Mouse (Mus musculus): ENCODE measurements at regions not wholly inside any gene's neighbourhood (a gene's known extent, or its start where the extent isn't known, plus 50 kb on each side); places are given as distances from the start of the nearest gene placed in this dataset.
"Not testable (repeated sequence)": the region's sequence is repeated elsewhere in the genome, so short reads cannot be mapped to it uniquely, and the experiment has no call there.

- H3K4me3 ChIP-seq (replicated peaks; ENCODE audit: low read length): no peak overlapping the region
- no peaks in the 10 kb centered on the region for H3K27me3 ChIP-seq (ENCODE audit: control insufficient read depth, insufficient read depth, low read length)
- ATAC-seq (ENCODE audit: insufficient read depth, low FRiP score): peak; percentile 81
- H3K4me1 ChIP-seq (ENCODE audit: control insufficient read depth, insufficient read depth, low read length): peaks cover 11% of the 10 kb centered on the region
- H3K9ac ChIP-seq (ENCODE audit: low read length): 0 out of 2 replicates have a peak overlapping the region, but pooled peaks have one; percentile 24
- no peaks in the 10 kb centered on the region for H3K9me3 ChIP-seq (replicated peaks; ENCODE audit: control insufficient read depth, low read length)
- no peak overlapping the region for H3K4me2 ChIP-seq (ENCODE audit: low read depth, low read length)
- H3K36me3 ChIP-seq (ENCODE audit: control insufficient read depth, insufficient read depth, low read length): no peaks in the 10 kb centered on the region
- WGBS: 15% methylated on average over 8 of the region's 8 CpGs
- H3K27ac ChIP-seq (ENCODE audit: low read length): peak overlapping the region; percentile 78
Observed at GRCm38 (mm10) chr5:64587895-64588738, 215.1 kb upstream of the Klf3 start.

GRCm38 (mm10) chr5:64588768-64589167 lies 214.4 kb upstream of the Klf3 start:
- not testable (repeated sequence) for H3K9me3 ChIP-seq (replicated peaks; ENCODE audit: control insufficient read depth, low read length); H3K4me2 ChIP-seq (ENCODE audit: low read depth, low read length); H3K9ac ChIP-seq (ENCODE audit: low read length); H3K36me3 ChIP-seq (ENCODE audit: control insufficient read depth, insufficient read depth, low read length); H3K27me3 ChIP-seq (ENCODE audit: control insufficient read depth, insufficient read depth, low read length); H3K4me3 ChIP-seq (replicated peaks; ENCODE audit: low read length); ATAC-seq (ENCODE audit: insufficient read depth, low FRiP score)
- WGBS: 95% methylated on average over 8 of the region's 8 CpGs
- peak overlapping the region; percentile 78; the same call in 1 of the 2 replicates for H3K27ac ChIP-seq (ENCODE audit: low read length)
- H3K4me1 ChIP-seq (ENCODE audit: control insufficient read depth, insufficient read depth, low read length): peaks cover 11% of the 10 kb centered on the region

- Histone ChIP-seq H3K27me3 (ENCODE audit: control insufficient read depth, insufficient read depth, low read length) (no peaks in the 10 kb centered on the region), H3K4me2 (ENCODE audit: low read depth, low read length) (no peak overlapping the region), H3K36me3 (ENCODE audit: control insufficient read depth, insufficient read depth, low read length) (no peaks in the 10 kb centered on the region), H3K4me1 (ENCODE audit: control insufficient read depth, insufficient read depth, low read length) (peaks cover 11% of the 10 kb centered on the region), H3K27ac (ENCODE audit: low read length) (no peak overlapping the region), H3K9me3 (replicated peaks; ENCODE audit: control insufficient read depth, low read length) (no peaks in the 10 kb centered on the region), H3K4me3 (replicated peaks; ENCODE audit: low read length) (no peak overlapping the region), H3K9ac (ENCODE audit: low read length) (no peak overlapping the region)
- 81% methylated on average over 5 of the region's 5 CpGs for WGBS
- no peak for ATAC-seq (ENCODE audit: insufficient read depth, low FRiP score)
Observed at GRCm38 (mm10) chr5:64590036-64590435, 213.2 kb upstream of the Klf3 start.

- no peaks in the 10 kb centered on the region for H3K27me3 ChIP-seq (ENCODE audit: control insufficient read depth, insufficient read depth, low read length)
- 77% methylated on average over 1 of the region's 1 CpGs for WGBS
- H3K9me3 ChIP-seq (replicated peaks; ENCODE audit: control insufficient read depth, low read length): no peaks in the 10 kb centered on the region
- H3K4me2 ChIP-seq (ENCODE audit: low read depth, low read length): no peak overlapping the region
- ATAC-seq (ENCODE audit: insufficient read depth, low FRiP score): 0 out of 2 replicates have a peak, but pooled peaks have one; percentile 35
- H3K36me3 ChIP-seq (ENCODE audit: control insufficient read depth, insufficient read depth, low read length): no peaks in the 10 kb centered on the region
- H3K27ac ChIP-seq (ENCODE audit: low read length): no peak overlapping the region
- H3K9ac ChIP-seq (ENCODE audit: low read length): no peak overlapping the region
- H3K4me1 ChIP-seq (ENCODE audit: control insufficient read depth, insufficient read depth, low read length): peaks cover 11% of the 10 kb centered on the region
- H3K4me3 ChIP-seq (replicated peaks; ENCODE audit: low read length): no peak overlapping the region
Observed at GRCm38 (mm10) chr5:64590747-64591146, 212.4 kb upstream of the Klf3 start.

GRCm38 (mm10) chr5:64591792-64592191 lies 211.4 kb upstream of the Klf3 start:
- H3K9ac ChIP-seq (ENCODE audit: low read length): no peak overlapping the region
- no peaks in the 10 kb centered on the region for H3K27me3 ChIP-seq (ENCODE audit: control insufficient read depth, insufficient read depth, low read length)
- H3K4me3 ChIP-seq (replicated peaks; ENCODE audit: low read length): no peak overlapping the region
- H3K4me2 ChIP-seq (ENCODE audit: low read depth, low read length): no peak overlapping the region
- peaks cover 11% of the 10 kb centered on the region for H3K4me1 ChIP-seq (ENCODE audit: control insufficient read depth, insufficient read depth, low read length)
- H3K36me3 ChIP-seq (ENCODE audit: control insufficient read depth, insufficient read depth, low read length): no peaks in the 10 kb centered on the region
- no peaks in the 10 kb centered on the region for H3K9me3 ChIP-seq (replicated peaks; ENCODE audit: control insufficient read depth, low read length)
- no peak for ATAC-seq (ENCODE audit: insufficient read depth, low FRiP score)
- no peak overlapping the region for H3K27ac ChIP-seq (ENCODE audit: low read length)
- WGBS: 96% methylated on average over 2 of the region's 2 CpGs

GRCm38 (mm10) chr5:64595220-64595619 lies 208.0 kb upstream of the Klf3 start:
- Histone ChIP-seq H3K9me3 (replicated peaks; ENCODE audit: control insufficient read depth, low read length) (no peaks in the 10 kb centered on the region), H3K4me2 (ENCODE audit: low read depth, low read length) (no peak overlapping the region), H3K4me3 (replicated peaks; ENCODE audit: low read length) (no peak overlapping the region), H3K27me3 (ENCODE audit: control insufficient read depth, insufficient read depth, low read length) (no peaks in the 10 kb centered on the region), H3K36me3 (ENCODE audit: control insufficient read depth, insufficient read depth, low read length) (no peaks in the 10 kb centered on the region), H3K9ac (ENCODE audit: low read length) (no peak overlapping the region), H3K27ac (ENCODE audit: low read length) (no peak overlapping the region), H3K4me1 (ENCODE audit: control insufficient read depth, insufficient read depth, low read length) (peaks cover 7% of the 10 kb centered on the region)
- 51% methylated on average over 3 of the region's 3 CpGs for WGBS
- no peak for ATAC-seq (ENCODE audit: insufficient read depth, low FRiP score)

- Histone ChIP-seq H3K4me2 (ENCODE audit: low read depth, low read length) (no peak overlapping the region), H3K4me1 (ENCODE audit: control insufficient read depth, insufficient read depth, low read length) (peaks cover 12% of the 10 kb centered on the region), H3K4me3 (replicated peaks; ENCODE audit: low read length) (no peak overlapping the region), H3K9me3 (replicated peaks; ENCODE audit: control insufficient read depth, low read length) (no peaks in the 10 kb centered on the region), H3K36me3 (ENCODE audit: control insufficient read depth, insufficient read depth, low read length) (no peaks in the 10 kb centered on the region), H3K27ac (ENCODE audit: low read length) (peak overlapping the region; percentile 17; the same call in 1 of the 2 replicates), H3K27me3 (ENCODE audit: control insufficient read depth, insufficient read depth, low read length) (no peaks in the 10 kb centered on the region), H3K9ac (ENCODE audit: low read length) (no peak overlapping the region)
- ATAC-seq (ENCODE audit: insufficient read depth, low FRiP score): no peak
- WGBS: 49% methylated on average over 17 of the region's 17 CpGs
Observed at GRCm38 (mm10) chr5:64595751-64596344, 207.3 kb upstream of the Klf3 start.

- Histone ChIP-seq H3K4me3 (replicated peaks; ENCODE audit: low read length) (no peak overlapping the region), H3K9ac (ENCODE audit: low read length) (no peak overlapping the region), H3K4me1 (ENCODE audit: control insufficient read depth, insufficient read depth, low read length) (peaks cover 13% of the 10 kb centered on the region), H3K9me3 (replicated peaks; ENCODE audit: control insufficient read depth, low read length) (no peaks in the 10 kb centered on the region), H3K36me3 (ENCODE audit: control insufficient read depth, insufficient read depth, low read length) (no peaks in the 10 kb centered on the region), H3K27me3 (ENCODE audit: control insufficient read depth, insufficient read depth, low read length) (no peaks in the 10 kb centered on the region), H3K4me2 (ENCODE audit: low read depth, low read length) (no peak overlapping the region), H3K27ac (ENCODE audit: low read length) (no peak overlapping the region)
- 69% methylated on average over 7 of the region's 7 CpGs for WGBS
- ATAC-seq (ENCODE audit: insufficient read depth, low FRiP score): no peak
Observed at GRCm38 (mm10) chr5:64597021-64597420, 206.2 kb upstream of the Klf3 start.

GRCm38 (mm10) chr5:64597451-64597850 lies 205.7 kb upstream of the Klf3 start:
- ATAC-seq (ENCODE audit: insufficient read depth, low FRiP score): no peak
- no peak overlapping the region for H3K4me3 ChIP-seq (replicated peaks; ENCODE audit: low read length)
- H3K9ac ChIP-seq (ENCODE audit: low read length): no peak overlapping the region
- H3K27ac ChIP-seq (ENCODE audit: low read length): no peak overlapping the region
- no peaks in the 10 kb centered on the region for H3K9me3 ChIP-seq (replicated peaks; ENCODE audit: control insufficient read depth, low read length)
- H3K36me3 ChIP-seq (ENCODE audit: control insufficient read depth, insufficient read depth, low read length): no peaks in the 10 kb centered on the region
- 85% methylated on average over 3 of the region's 3 CpGs for WGBS
- H3K27me3 ChIP-seq (ENCODE audit: control insufficient read depth, insufficient read depth, low read length): no peaks in the 10 kb centered on the region
- H3K4me1 ChIP-seq (ENCODE audit: control insufficient read depth, insufficient read depth, low read length): peaks cover 13% of the 10 kb centered on the region
- no peak overlapping the region for H3K4me2 ChIP-seq (ENCODE audit: low read depth, low read length)
